Mouse (Mus musculus): ENCODE measurements around the gene Zmpste24. TPM values are rescaled to one million over a fixed set of nuclear protein-coding genes. Genes with fewer than 3 reads are reported as not detected.
"Not testable (repeated sequence)": the region's sequence is repeated elsewhere in the genome, so short reads cannot be mapped to it uniquely, and the experiment has no call there.

The Zmpste24 gene
- polyA plus RNA-seq, 1 experiment = 24.8 TPM

- Histone ChIP-seq H3K4me1 (ENCODE audit: control insufficient read depth, insufficient read depth, low read length) (no peaks in the 10 kb centered on the region; the same call in 1 of the 2 replicates), H3K4me3 (replicated peaks; ENCODE audit: control insufficient read depth, low read depth, low read length) (no peak overlapping the region), H3K27ac (ENCODE audit: control insufficient read depth, insufficient read depth, low read depth, low read length, poor library complexity) (no peak overlapping the region)
- TF ChIP-seq POLR2A (IDR thresholded peaks at IDR 0.05; ENCODE audit: borderline replicate concordance, control insufficient read depth, low read depth, low read length) = no peak
- no peak for TF ChIP-seq CTCF (IDR thresholded peaks at IDR 0.05; ENCODE audit: control insufficient read depth, insufficient read depth, low read length)
- WGBS = 78% methylated on average over 4 of the region's 4 CpGs
These were observed 23.8 kb downstream of the Zmpste24 start for GRCm38 (mm10) chr4:121074250-121074649.

- no peak overlapping the region for H3K4me3 ChIP-seq (replicated peaks; ENCODE audit: control insufficient read depth, low read depth, low read length)
- H3K4me1 ChIP-seq (ENCODE audit: control insufficient read depth, insufficient read depth, low read length) = no peaks in the 10 kb centered on the region; the same call in 1 of the 2 replicates
- H3K27ac ChIP-seq (ENCODE audit: control insufficient read depth, insufficient read depth, low read depth, low read length, poor library complexity) = no peak overlapping the region
- no peak for TF ChIP-seq POLR2A (IDR thresholded peaks at IDR 0.05; ENCODE audit: borderline replicate concordance, control insufficient read depth, low read depth, low read length)
- no peak for TF ChIP-seq CTCF (IDR thresholded peaks at IDR 0.05; ENCODE audit: control insufficient read depth, insufficient read depth, low read length)
- 70% methylated on average over 2 of the region's 2 CpGs for WGBS
These were observed 32.7 kb downstream of the Zmpste24 start for GRCm38 (mm10) chr4:121065336-121065735.

- 79% methylated on average over 10 of the region's 10 CpGs for WGBS
These were observed 38.8 kb downstream of the Zmpste24 start for GRCm38 (mm10) chr4:121059218-121059617.

GRCm38 (mm10) chr4:121057032-121057431, 41.0 kb downstream of the Zmpste24 start:
- no peak for TF ChIP-seq CTCF (IDR thresholded peaks at IDR 0.05; ENCODE audit: control insufficient read depth, insufficient read depth, low read length)
- 68% methylated on average over 2 of the region's 2 CpGs for WGBS

More at GRCm38 (mm10) chr4:121059218-121059617, 38.8 kb downstream of the Zmpste24 start:
- not testable (repeated sequence) for H3K4me3 ChIP-seq (replicated peaks; ENCODE audit: control insufficient read depth, low read depth, low read length); H3K27ac ChIP-seq (ENCODE audit: control insufficient read depth, insufficient read depth, low read depth, low read length, poor library complexity); H3K4me1 ChIP-seq (ENCODE audit: control insufficient read depth, insufficient read depth, low read length)

GRCm38 (mm10) chr4:121056342-121056741, 41.7 kb downstream of the Zmpste24 start:
- Histone ChIP-seq H3K27ac (ENCODE audit: control insufficient read depth, insufficient read depth, low read depth, low read length, poor library complexity) (no peak overlapping the region), H3K4me3 (replicated peaks; ENCODE audit: control insufficient read depth, low read depth, low read length) (no peak overlapping the region), H3K4me1 (ENCODE audit: control insufficient read depth, insufficient read depth, low read length) (no peaks in the 10 kb centered on the region)
- WGBS = 57% methylated on average over 3 of the region's 3 CpGs
- no peak for TF ChIP-seq POLR2A (IDR thresholded peaks at IDR 0.05; ENCODE audit: borderline replicate concordance, control insufficient read depth, low read depth, low read length)
- peak; percentile 69 for TF ChIP-seq CTCF (IDR thresholded peaks at IDR 0.05; ENCODE audit: control insufficient read depth, insufficient read depth, low read length)

More at GRCm38 (mm10) chr4:121057032-121057431, 41.0 kb downstream of the Zmpste24 start:
- Histone ChIP-seq H3K4me1 (ENCODE audit: control insufficient read depth, insufficient read depth, low read length) (no peaks in the 10 kb centered on the region), H3K27ac (ENCODE audit: control insufficient read depth, insufficient read depth, low read depth, low read length, poor library complexity) (no peak overlapping the region), H3K4me3 (replicated peaks; ENCODE audit: control insufficient read depth, low read depth, low read length) (no peak overlapping the region)

- 28% methylated on average over 34 of the region's 35 CpGs for WGBS
- Histone ChIP-seq H3K4me3 (replicated peaks; ENCODE audit: control insufficient read depth, low read depth, low read length) (no peak overlapping the region), H3K4me1 (ENCODE audit: control insufficient read depth, insufficient read depth, low read length) (no peaks in the 10 kb centered on the region), H3K27ac (ENCODE audit: control insufficient read depth, insufficient read depth, low read depth, low read length, poor library complexity) (no peak overlapping the region)
- TF ChIP-seq POLR2A (IDR thresholded peaks at IDR 0.05; ENCODE audit: borderline replicate concordance, control insufficient read depth, low read depth, low read length) (no peak), CTCF (IDR thresholded peaks at IDR 0.05; ENCODE audit: control insufficient read depth, insufficient read depth, low read length) (no peak)
These were observed 45.4 kb downstream of the Zmpste24 start for GRCm38 (mm10) chr4:121052454-121053323.

GRCm38 (mm10) chr4:121051863-121052262, 46.2 kb downstream of the Zmpste24 start:
- WGBS = 61% methylated on average over 4 of the region's 4 CpGs
- Histone ChIP-seq H3K4me1 (ENCODE audit: control insufficient read depth, insufficient read depth, low read length) (no peaks in the 10 kb centered on the region), H3K4me3 (replicated peaks; ENCODE audit: control insufficient read depth, low read depth, low read length) (no peak overlapping the region), H3K27ac (ENCODE audit: control insufficient read depth, insufficient read depth, low read depth, low read length, poor library complexity) (no peak overlapping the region)
- TF ChIP-seq CTCF (IDR thresholded peaks at IDR 0.05; ENCODE audit: control insufficient read depth, insufficient read depth, low read length) = no peak
- no peak for TF ChIP-seq POLR2A (IDR thresholded peaks at IDR 0.05; ENCODE audit: borderline replicate concordance, control insufficient read depth, low read depth, low read length)

GRCm38 (mm10) chr4:121042946-121043345, 55.1 kb downstream of the Zmpste24 start:
- no peak overlapping the region for H3K27ac ChIP-seq (ENCODE audit: control insufficient read depth, insufficient read depth, low read depth, low read length, poor library complexity)
- no peak overlapping the region for H3K4me3 ChIP-seq (replicated peaks; ENCODE audit: control insufficient read depth, low read depth, low read length)
- no peaks in the 10 kb centered on the region; the same call in 1 of the 2 replicates for H3K4me1 ChIP-seq (ENCODE audit: control insufficient read depth, insufficient read depth, low read length)
- 80% methylated on average over 3 of the region's 3 CpGs for WGBS
- TF ChIP-seq POLR2A (IDR thresholded peaks at IDR 0.05; ENCODE audit: borderline replicate concordance, control insufficient read depth, low read depth, low read length) = no peak
- TF ChIP-seq CTCF (IDR thresholded peaks at IDR 0.05; ENCODE audit: control insufficient read depth, insufficient read depth, low read length) = no peak

Data from bone marrow, adult 2 months (tissue).